Comparison of ENCODE assay signal across 16 mouse cellular contexts in the genomic region with DNA sequence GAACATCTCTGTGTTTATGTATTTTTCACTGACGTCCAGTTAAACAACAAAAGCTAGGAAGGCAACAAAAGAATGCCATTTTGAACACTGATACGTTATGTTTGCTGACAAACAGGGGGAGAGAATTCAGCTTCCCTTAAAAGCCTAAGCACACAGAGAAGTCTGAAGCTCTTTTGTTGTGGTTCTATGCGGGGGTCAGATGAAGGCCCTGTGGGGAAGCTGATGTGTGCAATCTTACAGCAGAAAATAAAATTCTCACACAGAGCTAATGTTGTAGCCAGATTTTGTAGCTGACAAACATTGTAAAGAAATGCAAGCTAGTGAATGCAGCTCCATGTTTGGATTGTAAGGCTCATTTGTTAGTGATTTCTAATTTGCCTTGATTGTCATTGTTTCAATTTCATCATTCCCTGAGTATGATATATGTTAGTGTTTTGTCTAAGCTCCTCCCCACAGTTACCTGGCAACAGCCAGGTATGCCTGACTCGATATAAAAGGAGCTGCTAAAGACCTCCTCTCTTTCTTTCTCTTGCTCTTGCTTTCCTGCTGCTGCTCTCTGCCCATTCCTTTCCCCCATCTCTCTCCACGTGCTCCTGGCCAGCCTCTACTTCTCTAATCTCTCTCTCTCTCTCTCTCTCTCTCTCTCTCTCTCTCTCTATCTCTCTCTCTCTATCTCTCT.
DNase-seq lines count a peak whose midpoint lies in the region; ATAC-seq and TF ChIP-seq lines count a peak whose summit lies in the region.
"Had no signal": no experiment of that assay in that cellular context is flagged by ENCODE, and none has a peak within 500 bp of the region (broad histone marks: within the 10 kb centered on the region; RNA-seq: fewer than 3 reads in every experiment).

No protein-coding gene starts in this region.

- no peaks in the 10 kb centered on the region for H3K27me3 ChIP-seq in hindbrain, embryonic 11.5 days (ENCODE audit: control insufficient read depth, insufficient read depth, low read length)
- H3K27me3 ChIP-seq in hindbrain, embryonic 10.5 days (ENCODE audit: insufficient read depth, poor library complexity, severe bottlenecking) = no peaks in the 10 kb centered on the region
- H3K27me3 ChIP-seq in midbrain, embryonic 15.5 days (replicated peaks) = no peaks in the 10 kb centered on the region
- H3K27me3 ChIP-seq in midbrain, postnatal 0 days (ENCODE audit: insufficient read depth, low read length) = no peaks in the 10 kb centered on the region
- H3K27me3 ChIP-seq in hindbrain, embryonic 15.5 days = no peaks in the 10 kb centered on the region
- H3K27me3 ChIP-seq in neural tube, embryonic 15.5 days (replicated peaks) = no peaks in the 10 kb centered on the region
- H3K27me3 ChIP-seq: kidney, embryonic 15.5 days; liver, embryonic 12.5 days had no signal

- no peak for TF ChIP-seq CTCF in midbrain, postnatal 0 days (IDR thresholded peaks at IDR 0.05)

- no peak overlapping the region for H3K4me2 ChIP-seq in hindbrain, embryonic 11.5 days (replicated peaks; ENCODE audit: low read depth, low read length)
- no peak overlapping the region for H3K4me2 ChIP-seq in midbrain, embryonic 15.5 days
- H3K4me2 ChIP-seq in midbrain, postnatal 0 days (ENCODE audit: low read depth, low read length, poor library complexity, severe bottlenecking) = no peak overlapping the region
- no peak overlapping the region for H3K4me2 ChIP-seq in hindbrain, embryonic 15.5 days
- no peak overlapping the region for H3K4me2 ChIP-seq in neural tube, embryonic 15.5 days
- H3K4me2 ChIP-seq: heart, embryonic 11.5 days; kidney, embryonic 15.5 days; liver, embryonic 12.5 days had no signal

- H3K4me3 ChIP-seq in hindbrain, embryonic 11.5 days (ENCODE audit: low read depth, low read length) = no peak overlapping the region
- no peak overlapping the region for H3K4me3 ChIP-seq in hindbrain, embryonic 10.5 days
- no peak overlapping the region for H3K4me3 ChIP-seq in midbrain, embryonic 15.5 days
- no peak overlapping the region for H3K4me3 ChIP-seq in midbrain, postnatal 0 days (ENCODE audit: low read depth, low read length)
- no peak overlapping the region for H3K4me3 ChIP-seq in hindbrain, embryonic 15.5 days
- H3K4me3 ChIP-seq in neural tube, embryonic 15.5 days (replicated peaks) = no peak overlapping the region
- H3K4me3 ChIP-seq: erythroblast, embryonic 14.5 days; kidney, embryonic 15.5 days; layer of hippocampus, adult 2 months; left cerebral cortex, adult 2 months; liver, embryonic 12.5 days had no signal

- no peak for ATAC-seq in hindbrain, embryonic 11.5 days (ENCODE audit: low FRiP score)
- ATAC-seq in midbrain, embryonic 15.5 days (replicated peaks) = peak; percentile 73
- ATAC-seq in midbrain, postnatal 0 days (ENCODE audit: low FRiP score) = no peak
- ATAC-seq in hindbrain, embryonic 15.5 days (ENCODE audit: low FRiP score, low read depth) = 0 out of 2 replicates have a peak, but pooled peaks have one; percentile 56
- ATAC-seq in neural tube, embryonic 15.5 days (ENCODE audit: low FRiP score) = peak; percentile 69
- ATAC-seq: liver, embryonic 12.5 days; liver, postnatal 0 days had no signal

- WGBS in hindbrain, embryonic 11.5 days = 38% methylated on average over 5 of the region's 5 CpGs
- 47% methylated on average over 5 of the region's 5 CpGs for WGBS in hindbrain, embryonic 10.5 days
- 33% methylated on average over 5 of the region's 5 CpGs for WGBS in midbrain, embryonic 15.5 days
- 33% methylated on average over 5 of the region's 5 CpGs for WGBS in midbrain, postnatal 0 days
- 17% methylated on average over 5 of the region's 5 CpGs for WGBS in hindbrain, embryonic 15.5 days
- WGBS in neural tube, embryonic 15.5 days = 38% methylated on average over 5 of the region's 5 CpGs

- H3K9me3 ChIP-seq in hindbrain, embryonic 11.5 days (ENCODE audit: control insufficient read depth, low read length) = no peaks in the 10 kb centered on the region
- H3K9me3 ChIP-seq in hindbrain, embryonic 10.5 days = no peaks in the 10 kb centered on the region
- no peaks in the 10 kb centered on the region for H3K9me3 ChIP-seq in midbrain, embryonic 15.5 days
- no peaks in the 10 kb centered on the region for H3K9me3 ChIP-seq in midbrain, postnatal 0 days (ENCODE audit: low read length)
- no peaks in the 10 kb centered on the region for H3K9me3 ChIP-seq in hindbrain, embryonic 15.5 days
- no peaks in the 10 kb centered on the region for H3K9me3 ChIP-seq in neural tube, embryonic 15.5 days (replicated peaks)
- H3K9me3 ChIP-seq: kidney, embryonic 15.5 days; liver, embryonic 12.5 days had no signal

- peak; percentile 2 for DNase-seq in hindbrain, embryonic 11.5 days (ENCODE audit: low spot score)
- DNase-seq in hindbrain, embryonic 10.5 days (ENCODE audit: low spot score) = no peak
- no peak for DNase-seq in midbrain, postnatal 0 days (ENCODE audit: low spot score)
- DNase-seq in left cerebral cortex, postnatal 25 days (ENCODE audit: low spot score in 2 of 2) = no peak
- DNase-seq: thymus, adult 18-20 months had no signal

- H3K4me1 ChIP-seq in hindbrain, embryonic 11.5 days (replicated peaks; ENCODE audit: control insufficient read depth, insufficient read depth, low read length) = no peaks in the 10 kb centered on the region
- H3K4me1 ChIP-seq in hindbrain, embryonic 10.5 days (replicated peaks) = no peaks in the 10 kb centered on the region
- peaks cover 3% of the 10 kb centered on the region; the same call in 1 of the 2 replicates for H3K4me1 ChIP-seq in midbrain, embryonic 15.5 days
- no peaks in the 10 kb centered on the region for H3K4me1 ChIP-seq in midbrain, postnatal 0 days (ENCODE audit: insufficient read depth, low read length)
- H3K4me1 ChIP-seq in hindbrain, embryonic 15.5 days (replicated peaks) = peaks cover 5% of the 10 kb centered on the region; the same call in 1 of the 2 replicates
- peaks cover 10% of the 10 kb centered on the region; the same call in 1 of the 2 replicates for H3K4me1 ChIP-seq in neural tube, embryonic 15.5 days
- H3K4me1 ChIP-seq: kidney, embryonic 15.5 days; liver, embryonic 12.5 days had no signal

- no peaks in the 10 kb centered on the region for H3K36me3 ChIP-seq in hindbrain, embryonic 11.5 days (ENCODE audit: control insufficient read depth, insufficient read depth, low read length)
- H3K36me3 ChIP-seq in hindbrain, embryonic 10.5 days = no peaks in the 10 kb centered on the region
- H3K36me3 ChIP-seq in midbrain, embryonic 15.5 days (replicated peaks) = no peaks in the 10 kb centered on the region
- no peaks in the 10 kb centered on the region for H3K36me3 ChIP-seq in midbrain, postnatal 0 days (ENCODE audit: insufficient read depth, low read length)
- H3K36me3 ChIP-seq in hindbrain, embryonic 15.5 days = no peaks in the 10 kb centered on the region
- H3K36me3 ChIP-seq in neural tube, embryonic 15.5 days = no peaks in the 10 kb centered on the region
- H3K36me3 ChIP-seq: kidney, embryonic 15.5 days; liver, embryonic 12.5 days had no signal

- H3K27ac ChIP-seq in hindbrain, embryonic 11.5 days (ENCODE audit: low read depth, low read length) = no peak overlapping the region
- no peak overlapping the region for H3K27ac ChIP-seq in hindbrain, embryonic 10.5 days
- peak overlapping the region; percentile 36; the same call in 1 of the 2 replicates for H3K27ac ChIP-seq in midbrain, embryonic 15.5 days
- H3K27ac ChIP-seq in midbrain, postnatal 0 days (ENCODE audit: low read depth, low read length) = no peak overlapping the region
- peak overlapping the region; percentile 7; the same call in 1 of the 2 replicates for H3K27ac ChIP-seq in hindbrain, embryonic 15.5 days (replicated peaks)
- H3K27ac ChIP-seq in neural tube, embryonic 15.5 days (replicated peaks) = peak overlapping the region; percentile 28; the same call in 1 of the 2 replicates
- H3K27ac ChIP-seq: kidney, embryonic 15.5 days; layer of hippocampus, adult 2 months; left cerebral cortex, adult 2 months; liver, embryonic 12.5 days; stomach, postnatal 0 days had no signal

- intact Hi-C loops in left cerebral cortex, postnatal 25 days (cut with DNase I) = loop anchor here (2.0 to 10.0 kb wide), 4 partner anchors 446 to 1430 kb away; no protein-coding TSS in a partner anchor

- H3K9ac ChIP-seq in hindbrain, embryonic 11.5 days (ENCODE audit: low read depth, low read length) = no peak overlapping the region
- H3K9ac ChIP-seq in midbrain, embryonic 15.5 days = no peak overlapping the region
- no peak overlapping the region for H3K9ac ChIP-seq in midbrain, postnatal 0 days (replicated peaks; ENCODE audit: low read length, poor library complexity, severe bottlenecking)
- H3K9ac ChIP-seq in hindbrain, embryonic 15.5 days = no peak overlapping the region
- no peak overlapping the region for H3K9ac ChIP-seq in neural tube, embryonic 15.5 days (replicated peaks)
- H3K9ac ChIP-seq: kidney, embryonic 15.5 days; liver, embryonic 12.5 days; liver, postnatal 0 days had no signal

Comparison
In these comparisons a context has a peak if more than half of its experiments do, and no peak if none do; other contexts are left out.
1. ATAC-seq: peak in midbrain, embryonic 15.5 days (single experiment), hindbrain, embryonic 15.5 days (single experiment) and neural tube, embryonic 15.5 days (single experiment); none in hindbrain, embryonic 11.5 days (single experiment) and midbrain, postnatal 0 days (single experiment).
2. H3K27ac ChIP-seq: peak in midbrain, embryonic 15.5 days (single experiment), hindbrain, embryonic 15.5 days (single experiment) and neural tube, embryonic 15.5 days (single experiment); none in hindbrain, embryonic 11.5 days (single experiment), hindbrain, embryonic 10.5 days (single experiment) and midbrain, postnatal 0 days (single experiment).